Mouse (Mus musculus): Measurements from ENCODE around the gene Paqr5.

Gene Paqr5

DNA sequence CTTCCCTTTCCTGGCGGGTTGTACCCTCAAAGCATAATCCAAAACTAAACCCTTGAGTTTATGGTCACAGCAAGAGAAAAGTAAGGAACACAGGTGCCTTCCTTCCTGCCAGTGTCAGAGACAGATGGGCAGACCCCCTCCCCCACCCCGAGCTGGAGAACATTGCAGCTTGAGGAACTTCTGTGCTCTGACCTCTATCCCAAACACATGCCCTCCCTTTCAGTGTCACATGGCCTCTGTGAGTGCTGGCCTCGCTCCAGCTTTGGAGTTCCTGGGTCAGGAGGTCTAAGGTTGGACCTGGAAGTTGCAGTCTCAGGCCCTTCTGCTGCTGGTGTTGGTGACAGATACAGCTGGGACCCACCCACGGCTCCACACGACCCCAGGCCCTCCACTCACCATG lies 65.9 kb downstream of the Paqr5 start:
- no peak for DNase-seq (ENCODE audit: low read depth in 1 of 2, low spot score in 2 of 2)

- no peak for DNase-seq (ENCODE audit: low read depth in 1 of 2, low spot score in 2 of 2)
Measured at GRCm38 (mm10) chr9:61959921-61960569, 66.6 kb downstream of the Paqr5 start.

DNA sequence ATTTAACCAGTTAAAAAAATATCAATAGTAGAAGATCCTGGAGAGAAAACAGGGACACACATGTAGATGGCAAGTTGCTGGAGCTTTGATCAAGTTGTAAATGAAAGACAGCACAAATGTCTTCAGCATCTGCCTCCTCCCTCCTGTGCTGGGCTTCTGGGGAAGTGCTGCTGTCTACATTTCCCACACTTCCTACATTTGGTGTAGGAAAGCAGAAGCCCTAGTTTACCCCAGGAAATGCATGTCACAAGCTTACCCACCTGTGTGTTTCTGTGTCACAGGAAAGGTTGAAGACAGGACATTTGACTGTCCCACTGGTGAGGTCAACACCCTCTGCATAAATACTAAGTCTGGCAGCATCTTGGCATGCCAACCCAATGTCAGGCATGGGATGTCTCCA lies 71.9 kb downstream of the Paqr5 start:
- no peak for DNase-seq (ENCODE audit: low read depth in 1 of 2, low spot score in 2 of 2)

DNA sequence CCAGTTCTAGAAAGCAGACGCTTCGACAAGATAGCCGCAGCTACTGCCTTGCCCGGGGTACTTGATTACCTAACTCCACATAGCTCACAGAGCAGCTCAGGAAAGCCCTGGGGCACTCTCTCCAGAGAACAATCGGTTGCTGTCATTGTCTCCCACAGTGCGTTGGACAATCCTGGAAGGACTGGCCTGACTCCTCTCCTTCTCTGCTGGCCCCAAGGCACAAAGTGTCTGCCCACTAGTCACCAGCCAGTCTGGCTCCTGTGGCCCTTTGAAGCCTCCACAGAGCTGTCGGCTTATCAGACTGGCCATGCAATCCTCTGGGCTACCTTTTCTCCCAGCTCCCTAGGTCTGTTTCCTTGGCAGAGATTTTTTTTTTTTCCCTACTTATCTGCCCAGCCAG lies 74.4 kb downstream of the Paqr5 start:
- DNase-seq (ENCODE audit: low read depth in 1 of 2, low spot score in 2 of 2): no peak

DNA sequence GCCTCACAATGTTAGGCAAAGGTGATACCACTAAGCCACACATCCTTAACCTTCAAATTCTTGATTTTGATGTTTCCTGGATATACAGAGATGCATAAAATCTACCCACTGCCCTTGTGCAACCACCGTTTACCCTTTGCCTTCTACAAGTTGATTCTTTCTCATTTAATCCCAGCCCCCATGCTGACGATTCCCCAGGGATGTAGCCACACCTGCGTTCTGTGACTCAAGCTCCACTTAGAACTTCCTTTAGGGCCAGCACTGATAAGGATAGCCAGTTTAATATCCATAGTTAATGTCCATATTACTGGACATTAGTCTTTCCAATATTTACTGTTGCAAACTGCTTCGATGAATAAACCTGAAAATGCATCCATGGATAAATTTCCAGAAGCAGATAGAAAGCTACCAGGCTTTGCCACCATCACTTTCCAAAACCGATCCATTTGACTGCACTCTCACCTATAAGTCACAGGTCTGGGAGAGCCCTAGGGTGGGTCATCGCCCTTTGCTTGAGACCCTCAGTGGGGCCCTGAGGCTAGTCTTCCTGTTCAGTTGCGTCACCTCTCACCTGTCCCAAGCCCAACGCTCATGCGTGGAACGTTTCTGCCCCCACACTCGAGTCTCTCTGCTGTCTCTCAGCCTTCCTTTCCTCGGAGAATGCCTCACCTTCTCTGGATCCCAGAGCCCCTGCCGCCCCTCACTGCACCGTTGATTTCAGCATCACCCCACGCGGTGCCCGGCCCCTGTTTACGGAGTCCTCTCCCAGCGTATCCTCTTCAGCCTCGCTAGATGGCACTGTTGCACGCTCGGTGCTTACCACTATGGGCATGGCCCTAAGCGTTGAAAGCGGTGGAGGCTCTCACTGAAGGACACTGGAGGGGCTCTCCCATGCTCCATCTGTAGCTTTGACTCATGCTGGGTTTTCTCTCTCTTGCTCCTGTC lies 79.0 kb downstream of the Paqr5 start:
- DNase-seq (ENCODE audit: low read depth in 1 of 2, low spot score in 2 of 2): peak in 1 of 2 experiments; percentile 56

DNA sequence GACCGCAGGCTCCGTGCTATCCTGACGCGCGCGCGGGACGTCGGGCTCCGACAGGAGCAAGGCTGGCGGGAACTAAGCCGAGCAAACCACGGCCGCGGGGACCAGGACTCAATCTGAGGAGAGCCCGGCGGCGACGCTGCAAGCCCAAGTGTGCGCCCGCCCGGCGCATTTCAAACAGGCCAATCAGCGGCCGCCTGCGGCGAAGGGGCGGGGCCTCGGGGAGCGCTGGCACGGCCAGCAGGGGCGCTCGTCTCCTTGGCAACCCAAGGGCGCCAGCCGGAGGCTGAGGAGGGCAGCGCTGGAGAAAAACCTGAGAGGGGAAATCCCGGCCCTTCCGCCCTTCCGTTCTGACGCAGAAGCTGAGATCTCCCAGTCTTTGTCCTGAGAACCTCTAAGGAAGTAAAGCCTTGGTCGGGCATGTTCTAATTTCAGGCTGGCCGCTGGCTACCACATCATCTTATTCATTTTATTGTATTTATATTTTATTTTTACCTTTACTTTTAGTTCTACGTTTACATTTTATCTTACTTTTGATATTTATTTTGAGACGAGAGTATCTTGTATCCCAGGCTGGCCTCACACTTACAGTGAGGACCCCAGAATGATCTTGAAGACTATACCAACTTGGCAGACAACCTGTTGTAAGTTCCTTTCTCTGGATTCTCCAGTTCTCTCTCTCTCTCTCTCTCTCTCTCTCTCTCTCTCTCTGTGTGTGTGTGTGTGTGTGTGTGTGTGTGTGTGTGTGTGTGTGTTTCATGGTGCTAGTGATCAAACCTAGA lies 79.8 kb downstream of the Paqr5 start, which contains the start of gene Kif23:
Kif23 (minus strand) TSS at position 152 of the 779 bp plus-strand sequence.
- peak; percentile 97 to 98 for DNase-seq (ENCODE audit: low read depth in 1 of 2, low spot score in 2 of 2)

GRCm38 (mm10) chr9:61945973-61946611 lies 80.6 kb downstream of the Paqr5 start:
- no peak for DNase-seq (ENCODE audit: low read depth in 1 of 2, low spot score in 2 of 2)

GRCm38 (mm10) chr9:61941054-61941453 lies 85.6 kb downstream of the Paqr5 start:
- no peak for DNase-seq (ENCODE audit: low read depth in 1 of 2, low spot score in 2 of 2)

- DNase-seq (ENCODE audit: low read depth in 1 of 2, low spot score in 2 of 2): no peak
Measured at GRCm38 (mm10) chr9:61933333-61933732, 93.3 kb downstream of the Paqr5 start.

- no peak for DNase-seq (ENCODE audit: low read depth in 1 of 2, low spot score in 2 of 2)
Measured at GRCm38 (mm10) chr9:61932009-61932408, 94.6 kb downstream of the Paqr5 start.

DNA sequence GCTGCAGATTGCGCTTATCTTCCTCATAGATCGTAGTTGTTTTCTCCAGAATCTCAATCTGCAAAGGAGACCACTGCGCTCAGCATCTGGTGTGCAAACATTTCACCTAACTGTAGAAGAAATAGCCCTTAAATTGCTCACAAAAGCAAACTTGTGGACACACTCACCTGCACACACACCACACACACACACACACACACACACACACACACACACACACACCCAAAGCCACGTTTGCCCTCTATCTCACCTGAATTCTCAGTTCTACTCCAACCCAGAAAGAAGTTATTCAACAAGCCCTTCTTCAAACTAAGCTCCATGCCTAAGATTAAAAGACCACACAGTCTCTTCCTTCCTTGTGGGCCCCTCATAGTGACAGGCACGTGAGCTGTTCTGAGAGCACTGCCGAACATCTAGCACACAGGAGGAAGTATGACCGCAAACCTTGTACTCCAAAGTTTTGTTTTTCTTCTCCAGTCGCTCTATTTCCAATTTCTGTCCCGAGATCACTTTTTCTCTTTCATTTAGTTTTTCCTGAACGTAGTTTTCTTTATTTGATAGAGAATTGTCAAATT lies 101.5 kb downstream of the Paqr5 start:
- no peak for DNase-seq (ENCODE audit: low read depth in 1 of 2, low spot score in 2 of 2)

DNA sequence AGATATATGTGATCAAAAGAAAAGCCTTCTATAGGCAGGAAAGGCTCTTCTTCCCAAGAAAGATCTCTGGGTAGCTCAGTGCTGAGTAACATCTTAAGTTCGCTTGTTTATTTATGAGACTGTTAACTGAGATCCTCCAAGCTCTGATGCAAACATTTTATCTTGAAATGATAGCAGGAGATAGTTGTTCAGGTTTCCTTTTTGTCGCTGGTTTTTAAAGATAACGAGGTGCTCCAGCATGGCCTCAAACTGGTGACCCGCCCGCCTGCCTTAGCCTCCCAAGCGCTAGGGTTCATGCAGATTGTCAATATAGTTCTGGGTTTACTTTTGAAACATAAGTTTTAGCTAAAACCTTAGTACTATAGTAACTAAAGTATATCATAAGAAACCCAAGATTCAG lies 106.3 kb downstream of the Paqr5 start:
- no peak for DNase-seq (ENCODE audit: low read depth in 1 of 2, low spot score in 2 of 2)

GRCm38 (mm10) chr9:61919464-61919863 lies 107.2 kb downstream of the Paqr5 start:
- no peak for DNase-seq (ENCODE audit: low read depth in 1 of 2, low spot score in 2 of 2)

GRCm38 (mm10) chr9:61917436-61917835 lies 109.2 kb downstream of the Paqr5 start:
- no peak for DNase-seq (ENCODE audit: low read depth in 1 of 2, low spot score in 2 of 2)

DNA sequence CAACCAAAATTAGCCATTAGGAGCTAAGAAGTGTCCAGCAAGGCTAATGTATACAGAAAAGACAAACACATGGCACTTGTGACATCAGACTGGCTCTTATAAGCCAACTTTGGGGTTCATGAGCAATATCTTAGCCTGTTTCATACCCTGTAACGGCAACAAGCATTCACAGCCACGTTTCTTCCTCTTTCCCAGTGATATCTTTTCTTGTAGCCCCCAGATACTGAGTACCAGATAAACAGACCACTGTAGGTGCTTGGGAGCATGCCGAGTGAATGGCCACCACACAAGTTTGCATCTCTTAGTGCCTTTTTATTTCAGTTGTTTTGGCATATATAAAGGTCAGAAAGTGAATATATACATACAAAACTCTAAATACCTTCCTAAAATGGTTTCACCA lies 109.7 kb downstream of the Paqr5 start:
- DNase-seq (ENCODE audit: low read depth in 1 of 2, low spot score in 2 of 2): no peak

GRCm38 (mm10) chr9:61915393-61916005 lies 111.2 kb downstream of the Paqr5 start:
- no peak for DNase-seq (ENCODE audit: low read depth in 1 of 2, low spot score in 2 of 2)

GRCm38 (mm10) chr9:61914917-61915300 lies 111.7 kb downstream of the Paqr5 start:
- no peak for DNase-seq (ENCODE audit: low read depth in 1 of 2, low spot score in 2 of 2)

- DNase-seq (ENCODE audit: low read depth in 1 of 2, low spot score in 2 of 2): peak; percentile 84 to 90
Measured at GRCm38 (mm10) chr9:61914203-61914916, 112.3 kb downstream of the Paqr5 start, which contains the start of gene Rplp1. Rplp1 (minus strand) TSS chr9:61914542.

GRCm38 (mm10) chr9:61911300-61912128 lies 115.1 kb downstream of the Paqr5 start:
- no peak for DNase-seq (ENCODE audit: low read depth in 1 of 2, low spot score in 2 of 2)

Measured in monocyte, adult 2 months (primary cell).